Mouse (Mus musculus) urinary bladder, adult 18-20 months (tissue): Measurements from ENCODE around the gene Cdon.
A peak's percentile ranks its signal among the peaks of the same experiment; 100 is the strongest.

ENCODE experiments used
- DNase-seq, 2 experiments: peaks; one replicate each; pipeline ENCODE4 v3.0.0; 2022; ENCODE audit warnings: low spot score in 2 of 2, mixed read lengths in 2 of 2

The Cdon gene

DNA sequence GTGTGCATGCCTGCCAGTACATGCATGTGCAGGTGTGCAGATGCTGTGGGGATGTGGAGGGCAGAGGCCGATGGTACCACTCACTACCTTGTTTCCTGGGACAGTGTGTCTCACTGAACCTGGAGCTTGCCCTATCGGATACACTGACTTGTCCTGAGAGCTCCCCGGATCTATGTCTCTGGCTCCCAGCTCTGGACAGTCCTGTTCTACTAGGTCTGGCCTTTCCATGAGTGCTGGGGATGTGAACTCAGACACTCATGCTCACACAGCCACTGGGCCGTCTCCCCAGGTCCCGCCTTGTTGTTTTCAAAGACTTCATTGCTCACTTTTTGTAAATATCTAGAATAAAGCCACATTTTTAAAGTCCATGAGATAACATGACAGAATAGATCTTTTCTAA, 120.1 kb downstream of the Cdon start:
- no peak for DNase-seq

DNA sequence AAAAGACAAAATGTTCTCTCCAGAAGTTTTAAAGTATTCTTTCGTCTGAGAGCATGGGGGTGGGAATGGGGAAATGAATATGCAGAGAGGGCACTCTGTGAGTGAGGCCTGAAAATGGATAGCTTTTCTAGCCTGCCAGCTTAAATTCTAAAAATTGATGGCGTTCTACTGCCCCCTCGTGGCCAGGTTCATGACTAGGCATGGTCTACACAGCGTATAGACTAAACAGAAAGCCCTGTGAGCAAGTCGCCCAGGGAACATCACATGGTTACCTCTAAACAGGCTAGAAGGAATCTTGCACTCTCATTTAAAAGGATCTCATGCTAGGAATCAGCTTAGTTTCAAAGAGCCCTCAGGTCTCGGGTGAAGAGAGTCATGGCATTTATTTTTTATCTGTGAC, 120.6 kb downstream of the Cdon start:
- peak; percentile 63 to 70 for DNase-seq

DNA sequence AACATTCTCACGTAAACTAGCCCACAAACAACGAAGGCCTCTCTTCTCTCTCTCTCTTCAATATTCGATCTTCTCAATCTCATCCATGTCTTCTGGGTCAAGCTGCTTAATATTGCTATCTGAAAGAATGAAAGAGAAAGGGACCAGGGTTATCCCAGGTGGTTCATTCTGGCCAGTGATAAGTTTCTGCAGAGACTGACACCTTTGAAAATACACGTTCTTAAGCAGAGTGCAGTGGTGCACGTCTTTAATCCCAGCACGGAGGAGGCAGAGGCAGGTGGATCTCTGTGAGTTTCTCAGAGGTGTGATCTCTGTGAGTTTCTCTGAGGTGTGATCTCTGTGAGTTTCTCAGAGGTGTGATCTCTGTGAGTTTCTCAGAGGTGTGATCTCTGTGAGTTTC, 121.0 kb downstream of the Cdon start:
- no peak for DNase-seq

DNA sequence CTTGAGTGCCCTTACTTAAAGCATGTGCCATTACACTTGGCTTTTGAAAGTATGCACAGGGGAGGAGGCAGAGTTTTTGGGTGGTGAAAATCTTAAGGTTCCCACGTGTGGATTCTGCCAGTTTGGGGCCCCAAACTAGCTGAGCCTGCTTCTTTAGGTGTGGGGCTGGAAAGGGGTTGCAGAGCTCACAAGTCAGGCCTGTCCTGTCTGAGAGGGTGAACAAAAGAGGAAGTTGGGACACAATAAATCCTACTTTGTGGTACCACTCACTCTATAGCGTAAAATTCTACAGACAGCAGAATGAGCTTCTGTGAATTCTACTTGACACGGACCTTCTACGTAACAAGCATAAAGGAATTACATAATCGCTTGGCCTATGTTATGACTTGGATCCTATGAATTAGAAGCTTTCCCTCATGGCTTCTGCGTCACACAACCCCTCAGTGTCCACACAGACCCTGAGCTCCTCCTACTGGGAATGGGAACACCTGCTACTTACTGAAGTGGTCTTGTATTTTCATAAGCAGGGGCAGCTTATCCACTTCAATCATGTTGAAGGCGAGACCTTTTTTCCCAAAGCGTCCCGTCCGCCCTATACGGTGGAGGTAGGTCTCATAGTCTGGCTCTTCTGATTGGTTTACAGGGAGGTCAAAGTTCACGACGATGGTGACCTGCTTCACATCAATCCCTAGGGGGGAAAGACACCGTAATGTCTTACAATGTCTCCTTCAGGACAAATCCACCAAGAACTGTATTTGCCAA, 122.4 kb downstream of the Cdon start:
- DNase-seq, result no peak

DNA sequence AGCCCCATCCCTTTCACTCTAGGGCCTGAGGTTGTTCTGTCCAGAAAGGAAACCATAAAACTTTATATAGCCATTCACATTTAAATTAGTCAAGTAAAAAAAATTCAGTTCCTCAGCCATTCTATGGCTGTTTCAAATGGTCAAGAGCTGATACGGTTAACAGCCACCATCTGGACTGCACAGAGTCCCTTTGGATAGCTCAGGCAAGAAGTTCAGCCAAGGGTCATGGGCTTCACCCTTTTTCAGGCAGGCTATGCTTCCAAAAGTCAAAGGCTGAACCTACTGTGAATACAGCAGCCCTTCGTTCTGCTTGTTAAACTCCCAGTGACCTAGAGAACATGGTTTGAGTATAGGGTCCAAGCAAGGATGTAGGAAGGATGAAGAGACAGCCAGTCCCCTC, 123.7 kb downstream of the Cdon start:
- DNase-seq, result no peak

DNA sequence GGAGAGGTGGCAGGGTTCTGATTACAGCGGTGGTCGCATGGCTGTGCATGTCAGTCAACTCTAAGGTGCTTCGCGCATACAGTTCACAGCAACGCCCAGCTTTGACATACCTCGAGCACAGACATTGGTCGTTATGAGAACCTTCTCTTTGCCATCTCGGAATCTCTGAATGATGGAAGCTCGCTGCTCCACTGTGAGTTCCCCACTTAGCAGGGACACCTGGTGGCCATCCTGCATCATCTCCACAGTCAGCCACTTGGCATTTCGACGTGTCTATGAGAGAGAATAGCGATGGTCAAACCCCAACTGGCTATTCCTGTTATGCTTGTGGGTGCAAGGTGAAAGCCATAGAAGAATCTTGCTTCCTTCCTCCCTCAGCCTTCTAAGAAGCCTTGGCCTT, 124.8 kb downstream of the Cdon start:
- DNase-seq, result no peak

DNA sequence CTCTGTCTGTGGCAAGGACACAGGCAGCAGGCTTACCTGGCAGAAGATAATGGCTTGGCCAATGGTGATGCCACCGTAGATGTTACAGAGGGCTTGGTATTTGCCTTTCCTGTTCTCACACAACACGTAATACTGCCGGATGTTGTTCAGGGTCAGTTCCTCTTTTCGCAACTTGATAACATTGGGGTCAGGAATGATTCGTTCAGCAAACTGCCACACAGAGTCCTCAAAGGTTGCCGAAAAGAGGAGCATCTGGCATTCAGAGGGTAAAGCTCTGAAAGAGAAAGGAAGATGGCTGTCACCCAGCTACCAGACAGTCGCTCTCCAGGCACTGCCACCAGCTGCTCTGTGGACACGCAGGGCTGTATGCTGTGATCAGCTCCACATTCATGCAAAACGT, 125.8 kb downstream of the Cdon start:
- no peak for DNase-seq

DNA sequence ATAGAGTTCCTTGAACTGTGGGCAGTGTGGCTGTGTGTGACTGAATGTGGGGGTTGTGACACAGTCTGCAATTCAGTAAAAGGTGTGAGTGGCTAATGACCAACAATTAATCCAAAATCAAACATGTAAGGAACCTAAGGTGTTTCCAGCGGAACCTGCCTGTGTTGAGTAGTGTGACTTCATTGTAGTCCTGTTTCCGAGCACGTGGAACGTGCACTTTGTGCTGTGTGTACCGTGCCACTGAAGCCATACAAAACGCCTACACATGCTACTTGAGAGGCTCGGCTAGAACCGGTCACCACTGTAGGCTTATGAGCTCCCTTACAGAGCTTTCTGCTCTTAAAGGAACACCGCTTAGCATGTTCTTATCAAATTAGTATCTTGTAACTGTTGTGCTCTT, 127.5 kb downstream of the Cdon start:
- no peak for DNase-seq

DNA sequence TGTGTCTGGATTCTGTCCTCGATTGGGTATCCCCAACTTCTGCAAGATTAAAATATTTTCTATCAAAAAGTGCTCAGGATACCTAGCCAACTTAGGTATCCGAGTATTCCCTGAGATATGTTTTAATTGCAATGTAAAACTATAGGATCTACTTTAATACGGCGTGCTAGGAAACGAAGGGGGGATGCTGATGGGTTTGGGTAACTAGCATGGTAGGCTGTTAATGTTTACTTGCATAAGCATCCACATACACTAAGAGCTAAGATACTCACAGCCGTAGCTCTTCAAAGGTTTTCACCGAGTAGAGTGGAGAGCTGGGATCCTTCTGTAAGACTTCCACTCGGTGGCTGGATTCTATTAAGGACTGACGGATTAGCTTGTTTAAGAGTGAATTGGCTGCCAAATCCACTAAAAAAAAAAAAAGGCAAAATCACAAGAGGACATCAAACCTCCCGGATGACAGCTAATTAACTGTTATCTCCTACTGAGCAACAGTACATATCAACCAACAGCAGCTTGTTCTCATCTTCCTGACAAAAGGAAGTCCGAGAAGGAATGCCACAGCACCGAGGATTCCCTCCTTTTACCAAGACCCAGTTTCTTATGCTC, 135.7 kb downstream of the Cdon start:
- no peak for DNase-seq
